Mouse (Mus musculus) ovary, adult 10 weeks (tissue): ENCODE data around the gene Tgm5. TPM values are rescaled to one million over a fixed set of nuclear protein-coding genes. Genes with fewer than 3 reads are reported as not detected.

Experiments
- polyA plus RNA-seq: library from polyadenylated mRNA; stranded (reverse); fragments of 350-450 nt; fragmentation: Illumina TruSeq; extraction: RNeasy Lipid Tissue Mini Kit (QIAGEN cat#74804); gene quantifications from one replicate; pipeline ENCODE4 v1.2.3, GENCODE M21; 2014

The Tgm5 gene
- polyA plus RNA-seq, result not detected

DNA sequence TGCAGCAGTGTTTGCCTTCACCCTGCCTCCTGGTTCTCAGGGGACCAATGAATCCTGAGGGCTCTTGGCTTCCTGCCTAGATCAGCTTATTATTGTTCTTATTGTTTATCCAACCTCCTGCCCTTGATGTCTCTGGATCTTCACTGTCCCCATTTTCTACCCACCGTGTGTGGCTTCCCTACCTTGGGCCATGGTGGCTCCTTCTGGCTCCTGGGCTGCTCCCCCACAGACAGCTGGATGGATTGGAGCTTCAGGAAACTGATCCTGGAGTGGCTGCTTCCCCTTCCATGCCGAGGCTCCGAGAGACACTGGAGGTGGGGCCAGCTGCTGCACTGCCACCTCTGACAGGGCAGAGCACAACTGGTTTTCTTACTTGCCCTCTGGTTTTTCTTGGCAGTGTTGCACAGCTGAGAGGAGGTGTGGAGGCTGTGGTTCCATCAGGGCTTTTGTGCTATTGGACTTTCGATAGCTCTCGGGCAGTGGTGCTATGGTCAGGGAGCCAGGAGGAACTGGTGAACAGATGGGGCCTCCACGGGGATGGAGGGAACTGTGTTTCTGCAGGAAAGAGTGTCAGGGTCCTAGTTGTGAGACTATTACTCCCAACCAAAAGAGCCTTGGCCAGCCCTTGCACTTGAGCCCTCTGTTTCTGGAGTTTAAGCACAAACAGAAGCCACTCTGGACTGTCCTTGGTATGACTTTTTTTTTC lies at the start of gene Tgm5:
TSS of gene Tgm5 (minus strand) at position 362 of the 706 bp plus-strand sequence.

DNA sequence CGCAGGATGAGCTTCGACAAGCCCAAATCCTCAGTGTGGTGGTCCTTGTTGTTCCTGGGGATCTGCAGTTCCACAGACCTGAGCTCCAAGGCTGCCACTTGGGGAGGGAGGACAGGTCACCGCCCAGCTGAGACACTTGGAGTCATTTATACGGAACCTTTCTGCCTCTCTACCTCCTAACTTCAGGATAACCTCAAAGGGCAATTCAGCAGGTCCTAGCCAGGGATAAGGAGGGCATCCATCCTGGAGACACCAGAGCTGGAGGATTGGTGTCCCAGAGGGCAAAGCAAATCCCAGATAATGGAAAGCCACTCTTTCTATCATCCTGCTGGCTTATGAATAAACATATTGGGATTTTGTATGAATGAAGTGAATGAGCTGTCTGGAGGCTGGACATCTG lies 24.1 kb upstream of the Tgm5 start, which contains the start of gene Tgm7:
TSS of gene Tgm7 (minus strand) at position 101 of the 400 bp plus-strand sequence.

DNA sequence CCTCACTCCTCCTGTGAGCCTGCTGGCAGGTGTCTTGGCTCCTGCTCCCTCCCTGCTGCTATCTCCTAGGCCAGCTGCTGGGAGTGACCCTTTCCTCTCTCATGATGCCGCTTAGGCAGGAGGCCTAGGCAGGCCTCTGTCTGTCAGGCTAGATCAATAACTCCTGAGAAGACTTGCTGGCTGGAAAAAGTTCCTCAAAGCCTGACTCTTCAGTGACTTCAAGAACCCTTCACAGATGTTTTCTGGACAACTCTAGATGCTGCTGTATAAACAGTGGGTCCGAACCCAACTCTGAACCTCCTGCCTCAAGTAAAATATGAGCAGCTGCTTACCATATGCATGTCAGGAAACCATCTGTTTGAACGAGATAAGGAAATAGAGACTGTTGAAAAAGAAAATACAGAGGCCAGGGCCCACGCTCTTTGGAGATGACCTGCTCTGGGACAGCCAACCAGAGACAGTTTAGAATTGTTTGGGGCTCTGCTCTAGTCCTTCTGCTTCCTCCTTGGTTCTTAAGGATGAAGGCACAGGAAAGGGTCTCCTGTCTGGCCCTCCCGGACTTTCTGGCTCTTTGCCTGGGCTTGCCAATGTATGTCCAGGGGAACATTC lies 48.8 kb downstream of the Tgm5 start, which contains the start of gene Epb42:
TSS of gene Epb42 (minus strand) at position 340 of the 609 bp plus-strand sequence.

DNA sequence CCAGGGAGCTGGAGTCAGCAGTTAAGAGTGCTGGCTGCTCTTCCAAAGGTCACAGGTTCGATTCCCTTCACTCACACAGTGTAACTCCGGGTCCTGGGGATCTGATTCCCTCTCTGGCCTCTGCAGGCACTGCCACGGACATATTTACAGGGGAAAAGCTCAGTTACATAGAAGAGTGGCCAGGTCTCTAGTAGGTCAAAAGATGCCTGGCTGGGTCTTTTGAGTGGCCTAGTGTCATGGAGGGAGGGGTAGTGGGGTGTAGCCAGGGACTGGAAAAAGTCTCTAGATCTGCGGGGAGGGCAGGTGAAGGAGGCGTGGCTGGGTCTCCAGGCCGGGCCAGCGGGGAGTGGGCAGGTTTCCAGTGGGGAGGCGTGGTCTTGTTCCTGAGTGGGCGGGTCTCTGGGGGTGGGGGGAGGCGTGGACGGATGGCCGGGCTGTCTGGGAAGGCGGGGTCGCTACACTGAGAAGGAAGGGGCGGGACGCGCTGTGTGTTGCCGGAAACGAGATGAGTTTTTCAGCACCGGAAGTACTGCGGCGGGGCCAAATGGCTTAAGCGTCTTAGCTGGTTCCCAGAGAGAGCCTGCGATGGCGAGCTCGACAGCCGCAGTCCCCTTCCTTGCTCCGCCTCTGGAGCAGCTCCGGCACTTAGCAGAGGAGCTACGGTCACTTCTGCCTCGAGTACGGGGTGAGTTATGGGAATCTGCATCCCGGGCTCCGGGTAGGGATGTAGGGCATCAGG lies 77.5 kb downstream of the Tgm5 start, which contains the start of gene Ccndbp1:
TSS of gene Ccndbp1 (plus strand) at position 479 of the 739 bp plus-strand sequence.

Other genes with a start within 250 kb of the Tgm5 start
- 5.5 TPM for gene Cdan1, start 235.7 kb downstream of the Tgm5 start, polyA plus RNA-seq
- 25.9 TPM for gene Ttbk2, start 235.2 kb downstream of the Tgm5 start, polyA plus RNA-seq
- 63.7 TPM for gene Ubr1, start 115.1 kb downstream of the Tgm5 start, polyA plus RNA-seq
- gene Tmem62, start 108.8 kb downstream of the Tgm5 start, polyA plus RNA-seq, result 29.8 TPM
- gene Ccndbp1, start 77.4 kb downstream of the Tgm5 start, polyA plus RNA-seq, result 46.7 TPM
- 1.5 TPM for gene Epb42, start 48.8 kb downstream of the Tgm5 start, polyA plus RNA-seq
- not detected for gene Tgm7, start 24.0 kb upstream of the Tgm5 start, polyA plus RNA-seq
- gene Adal, start 54.6 kb upstream of the Tgm5 start, polyA plus RNA-seq, result 44.3 TPM
- gene Lcmt2, start 54.8 kb upstream of the Tgm5 start, polyA plus RNA-seq, result 4.2 TPM
- 59.0 TPM for gene Tubgcp4, start 84.8 kb upstream of the Tgm5 start, polyA plus RNA-seq
- 28.9 TPM for gene Zscan29, start 85.3 kb upstream of the Tgm5 start, polyA plus RNA-seq
- gene Trp53bp1, start 185.6 kb upstream of the Tgm5 start, polyA plus RNA-seq, result 23.7 TPM
- gene Map1a, start 203.8 kb upstream of the Tgm5 start, polyA plus RNA-seq, result 1.8 TPM